Mouse (Mus musculus) megakaryocyte, embryonic 14.5 days (primary cell): ENCODE results near the gene Egln3.

ENCODE experiments used
- FLI1 ChIP-seq: IDR thresholded peaks from 2 replicates; pipeline ENCODE4 v1.6.1; 2012; ENCODE audit warnings: low read length, inconsistent platforms, mixed read lengths
- GATA1 ChIP-seq: IDR thresholded peaks from 3 replicates; pipeline ENCODE4 v1.6.1; 2012; ENCODE audit warnings: mixed read lengths, low read length, inconsistent platforms, borderline replicate concordance

DNA sequence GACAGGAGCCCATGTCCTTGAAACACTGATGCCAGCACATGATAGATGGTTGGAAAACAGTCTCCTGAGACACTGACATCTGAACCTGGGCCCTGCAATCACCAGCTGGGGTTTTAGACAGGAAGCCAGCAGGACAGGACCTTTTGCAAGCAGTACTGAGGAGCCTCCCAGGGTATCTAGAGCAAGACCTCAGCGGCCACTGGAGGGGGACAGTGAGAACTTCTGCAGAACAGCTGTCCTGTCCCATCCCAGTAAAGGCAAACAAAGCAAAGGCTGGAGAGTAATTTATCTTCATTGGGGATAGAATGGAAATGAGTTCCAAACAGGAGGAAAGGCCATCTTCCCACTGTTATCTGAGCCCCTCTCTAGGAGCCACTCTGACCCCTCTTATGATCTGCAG is 1.5 kb upstream of the Egln3 start:
- TF ChIP-seq GATA1 (no peak), FLI1 (no peak)
